Mouse (Mus musculus) kidney, postnatal 10 days (tissue): ENCODE measurements at regions not wholly inside any gene's neighbourhood (a gene's known extent, or its start where the extent isn't known, plus 50 kb on each side); places are given as distances from the start of the nearest gene placed in this dataset.

Experiments used
- DNase-seq: peaks from one replicate; pipeline ENCODE4 v3.0.0; 2021; ENCODE audit warnings: mixed read lengths

DNA sequence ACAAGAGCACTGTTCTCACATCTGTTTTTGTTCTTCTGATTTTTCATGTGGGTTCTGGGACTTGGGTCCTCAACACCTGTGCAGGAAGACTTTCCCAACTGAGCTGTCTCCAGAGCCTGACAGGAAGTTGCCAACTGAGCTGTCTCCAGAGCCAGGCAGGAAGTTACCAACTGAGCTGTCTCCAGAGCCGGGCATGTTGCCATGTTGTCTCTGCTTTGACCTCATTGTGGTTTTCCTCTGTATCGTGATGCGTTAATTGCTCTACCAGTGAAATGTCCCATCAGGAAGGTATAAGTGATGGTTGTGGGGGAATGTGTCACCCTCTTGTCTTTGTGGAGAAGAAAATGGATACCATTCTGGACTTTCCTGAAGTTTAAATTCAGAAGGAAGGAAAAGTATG, 54.4 kb upstream of the Olfm4 start:
- DNase-seq = peak; percentile 13

DNA sequence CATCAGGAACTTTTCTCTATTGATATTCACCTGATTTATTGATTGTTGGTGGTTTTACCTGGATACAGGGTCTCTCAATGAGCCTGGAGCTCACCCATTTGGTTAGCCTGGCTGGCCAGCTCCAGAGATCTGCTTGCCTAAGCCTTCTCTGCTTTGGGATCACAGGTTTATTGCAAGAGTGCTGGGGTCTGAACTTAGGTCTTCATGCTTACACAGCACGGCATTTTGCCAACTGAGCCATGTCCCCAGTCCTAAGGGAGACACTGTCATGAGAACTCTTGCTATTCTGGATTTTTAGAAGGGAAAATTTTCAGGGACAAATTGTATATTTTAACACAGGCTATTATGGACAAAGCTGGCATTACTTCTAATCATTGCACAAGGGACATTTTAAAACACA, 56.7 kb upstream of the Olfm4 start:
- DNase-seq = peak; percentile 16

GRCm38 (mm10) chr14:79916960-79917848, 66.7 kb upstream of the Olfm4 start:
- peak; percentile 73 for DNase-seq

DNA sequence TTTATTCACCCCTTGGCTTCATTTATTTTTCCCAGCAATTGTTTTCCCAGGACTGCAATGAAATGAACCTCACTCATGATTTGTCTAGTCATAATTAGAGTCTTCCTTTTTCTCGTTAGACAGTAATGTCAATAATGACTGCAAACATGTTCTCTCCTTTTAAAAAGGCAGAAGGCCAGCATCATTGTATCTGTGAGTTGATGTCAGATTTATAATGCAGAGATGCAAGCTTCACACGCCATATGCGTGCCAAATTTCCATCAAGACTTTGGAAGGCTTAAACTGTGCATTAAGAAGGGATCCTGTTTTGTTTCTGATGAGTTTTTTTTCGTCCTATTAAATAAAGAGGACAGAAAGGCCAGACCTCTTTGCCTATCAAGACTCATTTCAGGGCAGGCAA, 68.9 kb upstream of the Olfm4 start:
- DNase-seq = no peak

DNA sequence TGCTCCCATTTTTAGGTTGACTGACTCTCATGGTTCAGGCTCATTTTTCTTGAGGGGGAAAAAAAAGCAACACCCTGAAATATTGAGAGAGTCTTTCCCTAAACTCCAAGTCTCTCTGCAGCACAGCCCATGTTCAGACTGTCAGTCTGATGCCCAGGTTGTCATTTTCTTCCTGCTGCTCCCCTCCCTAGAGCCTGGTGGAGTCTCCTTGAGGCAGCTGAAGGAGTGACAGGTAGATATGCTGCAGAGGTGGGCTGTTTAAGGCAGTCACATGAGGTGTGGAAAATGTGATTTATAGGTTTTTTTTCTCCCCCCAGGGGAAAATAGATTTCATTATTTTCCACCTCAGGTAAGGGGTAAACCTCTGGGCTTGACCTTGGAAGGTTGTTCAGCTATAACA, 70.6 kb upstream of the Olfm4 start:
- no peak for DNase-seq

GRCm38 (mm10) chr14:79912610-79913009, 71.3 kb upstream of the Olfm4 start:
- peak; percentile 77 for DNase-seq

GRCm38 (mm10) chr14:79907761-79908160, 76.1 kb upstream of the Olfm4 start:
- no peak for DNase-seq

GRCm38 (mm10) chr14:79905574-79905973, 78.3 kb upstream of the Olfm4 start:
- DNase-seq = no peak

DNA sequence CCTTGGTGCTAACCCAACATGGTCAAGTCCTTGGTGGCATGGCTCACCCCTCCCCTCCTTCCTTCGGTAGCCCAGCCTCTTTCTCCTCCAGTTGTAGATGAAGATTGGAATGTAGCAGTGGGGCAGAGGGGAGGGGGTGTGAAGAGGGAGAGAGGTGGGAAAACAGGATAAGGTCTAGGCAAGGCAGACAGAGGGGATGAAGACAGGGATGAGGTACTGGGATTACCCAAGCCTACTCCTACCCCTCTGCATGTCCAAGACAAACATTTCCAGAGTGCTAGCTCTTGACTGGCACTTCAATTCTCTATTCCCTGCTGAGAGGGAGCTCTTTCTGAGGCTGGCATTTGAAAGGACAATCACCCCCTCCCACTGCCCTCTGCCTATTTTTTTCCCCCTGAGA, 81.5 kb upstream of the Olfm4 start:
- DNase-seq = no peak

GRCm38 (mm10) chr14:79898240-79898639, 85.6 kb upstream of the Olfm4 start:
- peak; percentile 43 for DNase-seq

GRCm38 (mm10) chr14:79893241-79893640, 90.6 kb upstream of the Olfm4 start:
- no peak for DNase-seq

DNA sequence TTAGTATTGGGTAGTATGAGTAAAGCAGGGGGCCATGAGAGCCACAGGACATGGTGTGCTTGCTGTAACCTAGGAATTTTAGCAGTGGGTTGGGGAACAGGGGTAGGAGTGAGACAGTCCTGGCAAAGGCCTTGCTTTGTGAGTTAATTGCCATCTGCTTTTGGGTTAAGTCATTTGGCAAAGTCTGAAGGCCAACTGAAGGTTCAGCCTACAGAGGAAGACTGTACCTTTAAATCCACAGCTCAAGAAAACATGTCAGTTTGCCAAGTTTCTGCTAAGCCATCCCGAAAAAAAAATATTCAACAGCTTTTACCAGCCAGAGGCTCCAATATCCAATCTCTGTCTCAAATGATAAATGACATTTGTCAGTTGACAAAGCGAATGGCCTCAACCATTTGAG, 93.2 kb upstream of the Olfm4 start:
- DNase-seq = no peak

GRCm38 (mm10) chr14:79890280-79890679, 93.6 kb upstream of the Olfm4 start:
- no peak for DNase-seq

- no peak for DNase-seq
Observed at GRCm38 (mm10) chr14:79883487-79883886, 100.4 kb upstream of the Olfm4 start.

DNA sequence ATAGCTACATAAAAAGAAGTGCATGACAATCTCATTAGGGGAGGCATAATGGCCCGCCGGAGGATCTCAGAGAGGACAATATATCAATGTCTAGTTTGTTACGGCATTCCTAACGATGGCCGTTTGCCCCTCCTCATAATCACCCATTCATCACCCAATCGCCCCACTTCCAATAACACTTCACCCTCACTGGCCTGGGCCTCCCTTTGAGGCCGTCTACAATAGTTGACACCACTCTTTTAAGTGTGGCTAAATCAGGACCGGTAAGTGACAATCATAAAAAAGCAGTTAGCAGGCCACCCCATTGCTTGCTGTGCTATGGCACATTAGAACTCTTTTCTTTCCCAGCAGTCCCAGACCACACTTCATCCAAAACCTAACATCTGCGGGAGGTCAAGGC, 102.2 kb upstream of the Olfm4 start:
- DNase-seq = no peak

DNA sequence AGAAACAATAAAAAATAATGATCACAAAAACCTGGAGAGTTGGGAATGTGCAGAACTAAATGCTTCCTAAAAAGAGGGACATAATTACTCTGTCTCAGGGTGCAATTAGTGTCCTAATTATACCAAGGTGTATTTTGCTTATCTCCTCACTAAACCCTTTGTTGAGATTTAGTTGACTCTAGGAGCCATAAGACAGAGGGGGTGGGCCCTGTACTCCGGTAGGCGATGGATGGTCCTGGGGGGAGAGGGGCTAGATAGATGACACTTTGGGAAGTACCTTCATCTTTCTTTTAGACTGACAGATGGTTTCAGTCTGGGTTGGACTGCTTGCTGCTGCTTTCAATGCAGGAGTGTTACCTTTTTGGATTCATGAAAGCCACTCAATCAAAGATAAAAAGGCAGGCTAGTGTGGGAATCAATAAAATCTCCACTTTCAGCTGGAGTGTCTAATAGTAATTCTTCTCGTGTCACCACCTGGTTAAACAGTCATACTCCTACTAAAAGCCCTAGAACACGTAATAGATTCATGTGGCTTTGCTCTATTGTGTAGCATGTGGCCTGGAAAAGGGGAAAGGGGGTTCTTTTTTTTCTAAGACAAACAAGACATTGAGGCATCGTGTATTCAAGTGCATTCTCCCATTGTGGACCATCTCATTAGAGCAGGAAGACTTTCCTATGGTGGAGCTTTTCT, 103.7 kb upstream of the Olfm4 start:
- DNase-seq = no peak

GRCm38 (mm10) chr14:79879333-79880035, 104.4 kb upstream of the Olfm4 start:
- no peak for DNase-seq

DNA sequence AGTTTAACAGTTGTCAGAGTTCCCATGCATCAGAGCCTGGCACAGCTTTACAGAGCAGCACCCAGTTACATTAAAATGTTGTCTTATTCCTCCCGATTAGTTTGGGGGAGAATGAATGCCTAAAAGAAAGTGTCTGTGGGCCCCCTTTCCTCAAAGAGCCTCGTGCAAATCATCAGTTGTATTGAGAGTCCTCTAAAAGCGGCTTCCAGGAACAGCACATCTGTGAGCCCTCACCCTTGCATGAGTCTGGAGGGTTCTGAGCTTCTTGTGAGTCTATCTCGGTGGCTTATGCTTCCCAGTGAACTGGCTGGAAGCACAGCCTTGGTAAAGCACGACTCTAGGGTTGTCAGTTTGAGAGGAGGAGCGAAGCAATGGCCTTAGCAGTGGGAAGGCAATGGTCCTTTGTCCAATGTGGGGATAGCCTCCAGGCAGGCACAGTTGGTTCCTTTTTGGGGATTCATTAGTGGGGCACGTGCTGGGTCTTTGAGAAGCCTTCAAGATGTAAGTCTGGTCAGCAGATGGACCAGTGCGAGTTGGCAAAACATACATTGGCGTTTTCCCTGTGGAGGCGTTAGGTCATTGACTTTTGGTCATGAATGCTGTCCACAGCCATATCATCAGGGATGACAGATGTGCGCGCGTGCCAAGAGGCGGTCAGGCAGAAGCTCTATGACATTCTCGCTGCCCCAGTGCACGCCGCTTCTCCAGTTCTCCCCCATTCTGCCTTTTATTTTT, 105.4 kb upstream of the Olfm4 start:
- no peak for DNase-seq

- peak; percentile 19 for DNase-seq
Observed at GRCm38 (mm10) chr14:79873062-79873461, 102.0 kb upstream of the Pcdh8 start.

DNA sequence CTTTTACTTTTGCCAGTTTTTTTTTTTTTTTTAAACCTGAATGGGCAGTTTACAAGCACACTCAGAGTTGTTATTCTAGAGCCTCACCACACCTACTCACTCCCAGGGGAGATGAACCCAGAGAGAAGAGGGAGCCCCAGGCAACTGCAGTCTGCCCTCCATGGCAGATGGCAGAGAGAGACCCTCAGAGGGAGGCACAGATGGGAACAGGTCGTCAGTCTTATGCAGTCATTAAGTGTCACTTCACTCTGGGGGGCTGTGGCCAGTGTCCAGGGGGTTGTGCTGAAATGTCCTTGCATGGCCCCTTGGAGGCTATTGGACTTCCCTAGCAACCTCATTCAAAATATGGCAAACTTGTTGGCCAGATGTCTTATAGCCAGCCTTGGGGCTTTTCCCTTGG, 101.3 kb upstream of the Pcdh8 start:
- no peak for DNase-seq

- peak; percentile 9 for DNase-seq
Observed at GRCm38 (mm10) chr14:79869325-79869724, 98.2 kb upstream of the Pcdh8 start.

- DNase-seq = no peak
Observed at GRCm38 (mm10) chr14:79856245-79856644, 85.1 kb upstream of the Pcdh8 start.

DNA sequence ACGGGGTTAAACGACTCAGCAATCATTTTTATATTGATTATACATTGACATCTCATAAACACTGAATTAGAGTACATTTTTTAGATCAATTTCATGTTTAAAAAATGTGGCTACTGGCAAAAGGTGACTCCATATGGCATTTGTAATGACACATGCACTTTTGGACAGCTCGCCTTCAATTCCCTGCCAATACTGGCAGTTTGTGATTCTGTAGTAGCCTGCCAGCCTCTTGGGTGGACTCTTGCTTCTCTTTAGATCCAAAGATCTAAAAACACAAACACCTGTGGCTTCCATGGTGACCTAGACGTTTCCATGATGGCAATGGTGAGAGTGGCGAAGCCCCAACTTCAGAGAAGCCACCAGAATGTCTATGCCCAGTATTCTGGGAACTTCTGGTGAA, 83.1 kb upstream of the Pcdh8 start:
- no peak for DNase-seq
